Mouse (Mus musculus) forebrain, embryonic 14.5 days (tissue): Measurements from ENCODE around the gene Tmem246. TPM values are rescaled to one million over a fixed set of nuclear protein-coding genes. Genes with fewer than 3 reads are reported as not detected.

Experiments used
- ATAC-seq: fragments of 200-750 bp; cut with Nextera tagmentation; 2 replicates; pipeline ENCODE4 v1.8.0; 2017; ENCODE audit warnings: mild to moderate bottlenecking, moderate library complexity
- DNase-seq: peaks from one replicate; pipeline ENCODE4 v3.0.0-alpha.2; 2015; ENCODE audit warnings: low spot score
- H3K27ac ChIP-seq: fragments of 300-500 bp; sonication (generic); 2 replicates; pipeline ENCODE4 v1.5.1; 2014; ENCODE audit warnings: low read depth, mild to moderate bottlenecking, control low read depth, low read length, moderate library complexity
- H3K27me3 ChIP-seq: fragments of 300-500 bp; sonication (generic); replicated peaks from 2 replicates; pipeline ENCODE4 v1.6.1; 2014; ENCODE audit warnings: low read length, control low read depth, mixed read lengths; ENCODE audit not compliant: control insufficient read depth, insufficient read depth
- H3K36me3 ChIP-seq: fragments of 300-500 bp; sonication (generic); 2 replicates; pipeline ENCODE4 v1.6.1; 2014; ENCODE audit warnings: low read length, control low read depth; ENCODE audit not compliant: control insufficient read depth, insufficient read depth
- H3K4me1 ChIP-seq: fragments of 300-500 bp; sonication (generic); 2 replicates; pipeline ENCODE4 v1.6.1; 2014; ENCODE audit warnings: antibody characterized with exemption, low read length, control low read depth; ENCODE audit not compliant: control insufficient read depth, insufficient read depth
- H3K4me2 ChIP-seq: fragments of 300-500 bp; sonication (generic); 2 replicates; pipeline ENCODE4 v1.6.1; 2014; ENCODE audit warnings: mild to moderate bottlenecking, control low read depth, low read length
- H3K4me3 ChIP-seq: fragments of 300-500 bp; sonication (generic); 2 replicates; pipeline ENCODE4 v1.5.1; 2014; ENCODE audit warnings: low read depth, low read length, control low read depth
- H3K9ac ChIP-seq: fragments of 300-500 bp; sonication (generic); 2 replicates; pipeline ENCODE4 v1.6.1; 2014; ENCODE audit warnings: mild to moderate bottlenecking, low read length, control low read depth, moderate library complexity
- H3K9me3 ChIP-seq: fragments of 300-500 bp; sonication (generic); replicated peaks from 2 replicates; pipeline ENCODE4 v1.6.1; 2016; ENCODE audit warnings: low read length, control low read depth, mixed read lengths; ENCODE audit not compliant: control insufficient read depth
- WGBS: fragments of 180-500 bp; shearing (Covaris S2); extraction: QIAGEN DNeasy Blood & Tissue Kit; methylation state at CpG from one replicate; pipeline ENCODE4 v1.1.7; 2014; 5-methylcytosine and 5-hydroxymethylcytosine counted together
- polyA plus RNA-seq: library from polyadenylated mRNA; unstranded; fragments of >200 nt; fragmentation: Nextera tagmentation; extraction: Ambion mirVana; gene quantifications from 2 replicates; pipeline ENCODE4 v1.2.1, GENCODE M21; 2014

Gene Tmem246
- polyA plus RNA-seq, 1 experiment from 2014 or later: 53.6 TPM

DNA sequence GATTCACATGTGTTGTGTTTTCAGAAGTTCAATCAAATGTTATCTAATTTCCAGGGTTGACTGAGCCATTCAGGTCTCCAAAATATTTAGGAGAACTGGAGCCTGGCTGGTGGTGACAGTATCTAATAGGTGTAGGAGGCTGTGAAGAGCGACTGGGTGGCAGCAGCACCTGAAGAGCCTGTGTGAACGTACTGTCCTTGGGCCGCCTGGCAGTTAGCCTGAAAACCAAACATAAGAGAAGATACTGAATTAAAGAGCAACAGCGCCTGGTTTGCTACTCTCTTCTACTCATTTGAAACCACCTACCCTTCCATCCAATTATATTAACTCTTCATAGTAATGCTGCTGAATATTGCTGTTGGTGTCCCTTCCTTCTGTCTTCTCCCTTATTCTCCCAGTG, 61.0 kb downstream of the Tmem246 start:
- peaks cover 6% of the 10 kb centered on the region; the same call in 1 of the 2 replicates for H3K36me3 ChIP-seq
- H3K4me2 ChIP-seq: no peak overlapping the region
- 84% methylated on average over 4 of the region's 4 CpGs for WGBS
- H3K4me1 ChIP-seq: no peaks in the 10 kb centered on the region
- no peak for ATAC-seq
- no peak overlapping the region for H3K27ac ChIP-seq
- DNase-seq: no peak
- H3K4me3 ChIP-seq: no peak overlapping the region
- H3K9ac ChIP-seq: no peak overlapping the region
- H3K9me3 ChIP-seq: no peaks in the 10 kb centered on the region
- no peaks in the 10 kb centered on the region for H3K27me3 ChIP-seq

GRCm38 (mm10) chr4:49535675-49536294, 61.9 kb downstream of the Tmem246 start:
- Histone ChIP-seq H3K36me3 (peaks cover 10% of the 10 kb centered on the region), H3K4me1 (no peaks in the 10 kb centered on the region), H3K27ac (no peak overlapping the region), H3K4me3 (no peak overlapping the region), H3K27me3 (no peaks in the 10 kb centered on the region), H3K4me2 (no peak overlapping the region), H3K9ac (no peak overlapping the region), H3K9me3 (no peaks in the 10 kb centered on the region)
- ATAC-seq: no peak
- 94% methylated on average over 4 of the region's 4 CpGs for WGBS
- DNase-seq: no peak

- Histone ChIP-seq H3K9me3 (no peaks in the 10 kb centered on the region; the same call in 1 of the 2 replicates), H3K4me2 (no peak overlapping the region), H3K27ac (no peak overlapping the region), H3K4me3 (no peak overlapping the region), H3K36me3 (peaks cover 17% of the 10 kb centered on the region), H3K27me3 (no peaks in the 10 kb centered on the region), H3K9ac (no peak overlapping the region), H3K4me1 (no peaks in the 10 kb centered on the region)
- ATAC-seq (no peak), DNase-seq (no peak)
- WGBS: 82% methylated on average over 3 of the region's 3 CpGs
Observed at GRCm38 (mm10) chr4:49535036-49535435, 62.6 kb downstream of the Tmem246 start.

Other genes starting within 250 kb of the Tmem246 start
- gene Acnat2, start 189.7 kb downstream of the Tmem246 start, polyA plus RNA-seq: not detected in 2 replicates
- not detected in 2 replicates for gene Acnat1, start 124.0 kb downstream of the Tmem246 start, polyA plus RNA-seq
- not detected in 2 replicates for gene Baat, start 91.3 kb downstream of the Tmem246 start, polyA plus RNA-seq
- 81.0 and 91.9 TPM in 2 replicates for gene Mrpl50, start 76.8 kb downstream of the Tmem246 start, polyA plus RNA-seq
- 14.4 and 18.3 TPM in 2 replicates for gene Zfp189, start 76.7 kb downstream of the Tmem246 start, polyA plus RNA-seq
- 0.15 and 0.27 TPM in 2 replicates for gene Aldob, start 48.3 kb downstream of the Tmem246 start, polyA plus RNA-seq
- gene Rnf20, start 34.1 kb upstream of the Tmem246 start, polyA plus RNA-seq: 63.0 and 71.9 TPM in 2 replicates
- 0.09 and 0.16 TPM in 2 replicates for gene Ppp3r2, start 84.1 kb upstream of the Tmem246 start, polyA plus RNA-seq
- gene Grin3a, start 247.9 kb upstream of the Tmem246 start, polyA plus RNA-seq: 5.8 and 8.7 TPM in 2 replicates